Mouse (Mus musculus) E14TG2a.4 (cell line): ENCODE results near the gene Atp5l.

ENCODE experiments used
- H3K27me3 ChIP-seq: 2 replicates; pipeline ENCODE4 v1.6.1; 2014; ENCODE audit warnings: low read length, control low read depth; ENCODE audit not compliant: insufficient read depth
- H3K36me3 ChIP-seq: 2 replicates; pipeline ENCODE4 v1.6.1; 2014; ENCODE audit warnings: low read length, control low read depth; ENCODE audit not compliant: insufficient read depth
- H3K4me1 ChIP-seq: replicated peaks from 2 replicates; pipeline ENCODE4 v1.6.1; 2014; ENCODE audit warnings: low read depth, low read length, control low read depth
- H3K4me3 ChIP-seq: replicated peaks from 2 replicates; pipeline ENCODE4 v1.5.1; 2014; ENCODE audit warnings: mild to moderate bottlenecking, low read length
- H3K9me3 ChIP-seq: 2 replicates; pipeline ENCODE4 v1.6.1; 2014; ENCODE audit warnings: low read length, control low read depth
- CTCF ChIP-seq: conservative IDR thresholded peaks from 2 replicates; pipeline ENCODE4 v1.5.1; 2014; ENCODE audit warnings: low read length
- NANOG ChIP-seq: IDR thresholded peaks from 2 replicates; pipeline ENCODE4 v1.6.1; 2014; ENCODE audit warnings: borderline replicate concordance, low read length, mixed read lengths
- POU5F1 ChIP-seq: IDR thresholded peaks from 2 replicates; pipeline ENCODE4 v1.6.1; 2014; ENCODE audit warnings: low read length, borderline replicate concordance

The Atp5l gene

DNA sequence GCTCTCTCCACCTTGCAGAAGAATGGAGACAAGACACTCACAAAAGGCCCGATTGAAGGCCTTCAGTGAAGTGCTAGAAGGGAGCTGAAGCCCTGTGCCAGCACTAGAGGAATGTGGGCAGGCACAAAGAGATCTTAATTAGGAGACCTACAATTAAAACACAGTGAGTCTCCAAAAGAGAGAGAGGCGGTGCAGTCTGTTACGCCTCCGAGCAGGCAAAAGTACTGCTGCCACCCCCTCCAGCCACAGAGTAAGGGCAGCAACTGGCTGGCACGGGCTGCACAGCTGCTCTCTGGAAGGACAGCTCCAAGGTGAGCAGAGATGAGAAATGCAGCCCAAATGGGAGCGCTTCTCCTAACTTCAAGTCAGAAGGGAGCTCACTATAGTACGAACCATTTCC, 45.1 kb downstream of the Atp5l start:
- Histone ChIP-seq H3K4me1 (peaks cover 56% of the 10 kb centered on the region), H3K27me3 (no peaks in the 10 kb centered on the region), H3K4me3 (0 out of 2 replicates have a peak overlapping the region, but pooled peaks have one; percentile 1), H3K36me3 (peaks cover 59% of the 10 kb centered on the region), H3K9me3 (no peaks in the 10 kb centered on the region)
- TF ChIP-seq NANOG (no peak), CTCF (no peak), POU5F1 (no peak)

DNA sequence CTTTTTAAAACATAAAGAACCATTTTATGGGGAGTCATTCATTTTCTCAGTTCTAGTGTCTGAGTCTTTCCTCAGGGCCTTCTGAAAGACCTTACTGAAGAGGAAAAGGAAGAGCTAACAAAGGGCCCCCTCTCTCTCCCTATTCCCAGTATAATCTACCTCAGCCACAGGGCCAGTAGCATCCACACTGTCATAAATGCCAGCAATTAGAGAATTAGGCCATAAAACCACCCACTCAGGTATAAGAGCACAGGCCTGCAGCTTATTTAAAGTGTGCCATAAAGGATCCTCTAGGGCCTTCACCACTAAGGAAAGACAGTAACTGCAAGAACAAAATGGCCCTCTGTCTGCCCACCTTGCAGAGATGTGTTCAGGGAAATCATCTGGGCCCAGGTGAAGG, 46.3 kb downstream of the Atp5l start:
- Histone ChIP-seq H3K4me3 (no peak overlapping the region), H3K36me3 (peaks cover 71% of the 10 kb centered on the region), H3K4me1 (peaks cover 52% of the 10 kb centered on the region), H3K9me3 (no peaks in the 10 kb centered on the region), H3K27me3 (no peaks in the 10 kb centered on the region)
- TF ChIP-seq POU5F1 (no peak), NANOG (no peak), CTCF (no peak)

DNA sequence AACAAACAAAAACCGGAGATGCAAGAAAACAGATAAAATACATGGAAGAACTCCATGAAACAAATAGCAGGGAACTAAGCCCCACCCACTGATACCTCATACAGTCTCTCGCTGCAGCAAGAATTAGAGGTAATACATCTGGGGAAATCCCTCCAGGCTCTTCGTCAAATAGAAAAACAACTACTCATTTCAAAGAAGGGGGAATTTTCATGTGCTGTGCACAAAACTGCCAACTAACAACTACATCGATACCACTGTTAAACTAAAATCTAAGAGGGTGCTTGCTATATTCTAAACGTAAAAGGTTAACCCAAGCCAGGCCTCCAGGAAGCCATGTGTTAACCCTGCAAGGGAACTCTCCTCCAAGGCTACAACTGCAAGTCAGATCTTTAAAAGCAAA, 46.9 kb downstream of the Atp5l start:
- Histone ChIP-seq H3K27me3 (no peaks in the 10 kb centered on the region), H3K9me3 (no peaks in the 10 kb centered on the region), H3K4me3 (no peak overlapping the region), H3K4me1 (peaks cover 52% of the 10 kb centered on the region), H3K36me3 (peaks cover 73% of the 10 kb centered on the region)
- TF ChIP-seq NANOG = no peak
- no peak for TF ChIP-seq CTCF
- TF ChIP-seq POU5F1 = no peak

- Histone ChIP-seq H3K27me3 (no peaks in the 10 kb centered on the region), H3K4me1 (peaks cover 47% of the 10 kb centered on the region), H3K9me3 (no peaks in the 10 kb centered on the region), H3K36me3 (peaks cover 85% of the 10 kb centered on the region), H3K4me3 (no peak overlapping the region)
- no peak for TF ChIP-seq POU5F1
- no peak for TF ChIP-seq CTCF
- TF ChIP-seq NANOG = no peak
These were observed 52.0 kb downstream of the Atp5l start for GRCm38 (mm10) chr9:44868336-44869094.

- Histone ChIP-seq H3K36me3 (peaks cover 86% of the 10 kb centered on the region), H3K4me1 (peaks cover 47% of the 10 kb centered on the region), H3K27me3 (no peaks in the 10 kb centered on the region), H3K9me3 (peaks cover 7% of the 10 kb centered on the region), H3K4me3 (no peak overlapping the region)
- TF ChIP-seq POU5F1 = no peak
- TF ChIP-seq NANOG = no peak
- TF ChIP-seq CTCF = no peak
These were observed 52.9 kb downstream of the Atp5l start for GRCm38 (mm10) chr9:44867664-44868063.

- TF ChIP-seq CTCF (no peak), NANOG (no peak), POU5F1 (no peak)
- no peaks in the 10 kb centered on the region for H3K27me3 ChIP-seq
- H3K4me3 ChIP-seq = no peak overlapping the region
- peaks cover 47% of the 10 kb centered on the region for H3K4me1 ChIP-seq
- peaks cover 17% of the 10 kb centered on the region for H3K9me3 ChIP-seq
- peaks cover 89% of the 10 kb centered on the region for H3K36me3 ChIP-seq
These were observed 53.9 kb downstream of the Atp5l start for GRCm38 (mm10) chr9:44866501-44867240.
